Mouse (Mus musculus) adrenal gland, postnatal 0 days (tissue): ENCODE results near the gene Olfr1491. TPM values are rescaled to one million over a fixed set of nuclear protein-coding genes. Genes with fewer than 3 reads are reported as not detected.

Experiments
- polyA plus RNA-seq: library from polyadenylated mRNA; unstranded; fragments of >200 nt; fragmentation: Nextera tagmentation; extraction: Ambion mirVana; gene quantifications from 2 replicates; pipeline ENCODE4 v1.2.1, GENCODE M21; 2015

Olfr1491 gene
- polyA plus RNA-seq = not detected in 2 replicates

GRCm38 (mm10) chr19:13696968-13697367 lies at the start of gene Olfr1491:
Gene Olfr1491 (plus strand): TSS chr19:13697268.

DNA sequence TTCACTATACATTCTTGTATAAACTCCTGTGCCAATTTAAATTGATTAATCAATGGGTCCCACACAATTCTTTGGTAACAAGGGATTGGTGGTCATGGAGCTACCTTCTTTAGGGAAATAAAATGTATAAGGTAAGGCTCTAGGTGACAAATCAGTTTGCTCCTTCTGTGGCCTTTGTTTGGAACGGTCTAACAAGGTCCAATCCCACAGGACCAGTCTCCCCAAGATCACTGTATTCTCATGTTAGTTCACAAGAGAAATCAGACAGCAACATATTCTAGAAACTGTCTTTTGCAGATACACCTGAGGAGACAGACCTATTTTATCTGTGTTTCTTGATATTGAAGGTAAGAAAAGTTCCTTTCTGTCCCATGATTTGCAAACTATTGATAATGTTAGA lies 46.3 kb upstream of the Olfr1491 start, which contains the start of gene Olfr1490:
TSS of gene Olfr1490 (plus strand) at position 301 of the 400 bp plus-strand sequence.

GRCm38 (mm10) chr19:13722978-13723377 lies 25.9 kb downstream of the Olfr1491 start, which contains the start of gene Olfr1493-ps1:
Gene Olfr1493-ps1 (plus strand): TSS chr19:13723278.

DNA sequence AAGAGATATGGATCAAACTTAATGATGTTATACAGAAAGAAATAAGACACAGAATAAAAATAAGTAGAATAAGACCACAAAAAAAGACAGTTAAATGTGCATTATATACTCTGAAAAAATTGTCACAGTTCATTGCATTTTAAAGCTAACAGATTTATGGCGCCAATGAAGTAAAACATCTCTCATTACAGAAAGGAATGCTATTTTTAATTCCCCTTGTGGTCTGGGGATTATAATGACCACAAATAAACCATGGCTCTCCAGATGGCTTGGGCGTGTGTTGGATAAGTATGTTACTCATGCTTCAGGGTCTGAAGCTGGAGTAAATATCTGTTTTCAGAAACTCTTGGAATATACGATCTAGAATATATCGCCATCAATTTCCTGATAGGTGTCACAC lies 42.4 kb downstream of the Olfr1491 start, which contains the start of gene Olfr1494:
TSS of gene Olfr1494 (plus strand) at position 301 of the 400 bp plus-strand sequence.

Other genes starting within 250 kb of the Olfr1491 start
- not detected in 2 replicates for gene Olfr1472, start 241.2 kb upstream of the Olfr1491 start, polyA plus RNA-seq
- not detected in 2 replicates for gene Olfr1474, start 227.7 kb upstream of the Olfr1491 start, polyA plus RNA-seq
- not detected in 2 replicates for gene Olfr1475, start 217.1 kb upstream of the Olfr1491 start, polyA plus RNA-seq
- not detected in 2 replicates for gene Olfr1477, start 196.7 kb upstream of the Olfr1491 start, polyA plus RNA-seq
- gene Olfr1480, start 169.4 kb upstream of the Olfr1491 start, polyA plus RNA-seq = not detected in 2 replicates
- gene Olfr1484, start 113.8 kb upstream of the Olfr1491 start, polyA plus RNA-seq = not detected in 2 replicates
- not detected in 2 replicates for gene Olfr1487, start 79.9 kb upstream of the Olfr1491 start, polyA plus RNA-seq
- not detected in 2 replicates for gene Olfr1489, start 65.6 kb upstream of the Olfr1491 start, polyA plus RNA-seq
- gene Olfr1490, start 46.2 kb upstream of the Olfr1491 start, polyA plus RNA-seq = not detected in 2 replicates
- not detected in 2 replicates for gene Olfr1493-ps1, start 26.0 kb downstream of the Olfr1491 start, polyA plus RNA-seq
- gene Olfr1494, start 42.5 kb downstream of the Olfr1491 start, polyA plus RNA-seq = not detected in 2 replicates
- not detected in 2 replicates for gene Olfr1495, start 67.3 kb downstream of the Olfr1491 start, polyA plus RNA-seq
- not detected in 2 replicates for gene Olfr1496, start 80.6 kb downstream of the Olfr1491 start, polyA plus RNA-seq
- not detected in 2 replicates for gene Olfr1497, start 100.9 kb downstream of the Olfr1491 start, polyA plus RNA-seq
- gene Olfr1499, start 122.2 kb downstream of the Olfr1491 start, polyA plus RNA-seq = not detected in 2 replicates
- gene Olfr1500, start 133.2 kb downstream of the Olfr1491 start, polyA plus RNA-seq = not detected in 2 replicates
- not detected in 2 replicates for gene Olfr1501, start 153.4 kb downstream of the Olfr1491 start, polyA plus RNA-seq
- not detected in 2 replicates for gene Olfr1502, start 164.5 kb downstream of the Olfr1491 start, polyA plus RNA-seq
- not detected in 2 replicates for gene Olfr1504, start 200.7 kb downstream of the Olfr1491 start, polyA plus RNA-seq
- not detected in 2 replicates for gene Olfr1505, start 216.3 kb downstream of the Olfr1491 start, polyA plus RNA-seq